In the genomic region with DNA sequence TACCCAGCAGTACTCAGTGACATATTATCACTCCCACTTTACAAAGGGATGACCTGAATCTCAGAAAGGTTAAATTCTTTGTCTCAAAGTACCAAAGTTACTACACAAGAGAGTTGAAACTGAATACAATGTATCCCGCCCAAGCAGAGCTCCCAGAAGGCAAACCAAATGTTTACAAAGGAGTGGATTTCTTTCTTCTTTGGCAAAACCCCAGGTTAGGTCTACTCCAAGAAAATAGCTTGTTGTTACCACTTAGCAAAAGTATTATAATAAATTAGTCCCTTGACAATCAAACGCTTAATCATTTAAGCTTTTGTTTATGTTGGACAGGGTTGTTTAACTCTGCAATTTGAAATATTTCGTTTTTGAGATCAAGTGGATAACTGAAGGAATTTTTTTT, we compare ENCODE assay signal across 24 mouse cellular contexts.
"Had no signal": no experiment of that assay in that cellular context is flagged by ENCODE, and none has a peak within 500 bp of the region (broad histone marks: within the 10 kb centered on the region; RNA-seq: fewer than 3 reads in every experiment).

No protein-coding gene starts in this region.

- H3K9me3 ChIP-seq: limb, embryonic 12.5 days; limb, embryonic 15.5 days; lung, embryonic 15.5 days; megakaryocyte, embryonic 14.5 days; midbrain, embryonic 12.5 days; midbrain, embryonic 15.5 days; neural tube, embryonic 12.5 days; neural tube, embryonic 15.5 days; stomach, embryonic 15.5 days had no signal

- ATAC-seq: intestine, embryonic 16.5 days; liver, postnatal 0 days; midbrain, embryonic 15.5 days had no signal

- H3K27me3 ChIP-seq: lung, embryonic 15.5 days; midbrain, embryonic 12.5 days; midbrain, embryonic 15.5 days; neural tube, embryonic 12.5 days; neural tube, embryonic 15.5 days; stomach, embryonic 15.5 days had no signal

- H3K4me1 ChIP-seq: megakaryocyte, embryonic 14.5 days had no signal

- DNase-seq: kidney, adult 18-20 months; kidney, adult 9 months; kidney, postnatal 10 days; kidney, postnatal 36 days; left cerebral cortex, postnatal 4 days; liver, postnatal 0 days; lung, postnatal 14 days; right cerebral cortex, postnatal 25 days; spleen, adult 18-20 months; thymus, adult 2 months; thymus, postnatal 14 days; thymus, postnatal 4 days had no signal

- H3K36me3 ChIP-seq: limb, embryonic 12.5 days; limb, embryonic 15.5 days; lung, embryonic 15.5 days; midbrain, embryonic 12.5 days; midbrain, embryonic 15.5 days; neural tube, embryonic 12.5 days; neural tube, embryonic 15.5 days; stomach, embryonic 15.5 days had no signal

- H3K4me2 ChIP-seq: limb, embryonic 12.5 days; limb, embryonic 15.5 days; liver, embryonic 11.5 days; lung, embryonic 15.5 days; midbrain, embryonic 12.5 days; midbrain, embryonic 15.5 days; neural tube, embryonic 12.5 days; neural tube, embryonic 15.5 days; stomach, embryonic 15.5 days had no signal

- H3K4me3 ChIP-seq: limb, embryonic 12.5 days; limb, embryonic 15.5 days; lung, embryonic 15.5 days; megakaryocyte, embryonic 14.5 days; midbrain, embryonic 12.5 days; midbrain, embryonic 15.5 days; neural tube, embryonic 12.5 days; neural tube, embryonic 15.5 days; stomach, embryonic 15.5 days had no signal

- H3K9ac ChIP-seq: limb, embryonic 12.5 days; limb, embryonic 15.5 days; liver, embryonic 14.5 days; liver, postnatal 0 days; lung, embryonic 15.5 days; midbrain, embryonic 12.5 days; midbrain, embryonic 15.5 days; neural tube, embryonic 12.5 days; neural tube, embryonic 15.5 days; stomach, embryonic 15.5 days had no signal

- H3K27ac ChIP-seq: limb, embryonic 12.5 days; limb, embryonic 15.5 days; liver, embryonic 14.5 days; lung, embryonic 15.5 days; midbrain, embryonic 12.5 days; midbrain, embryonic 15.5 days; neural tube, embryonic 12.5 days; neural tube, embryonic 15.5 days; stomach, embryonic 15.5 days had no signal
